Comparison of ENCODE assay signal across 16 mouse cellular contexts in genomic region chr9:115941171-115941570, GRCm38 (mm10). TPM values are rescaled to one million over a fixed set of nuclear protein-coding genes. Genes with fewer than 3 reads are reported as not detected.
"Had no signal": no experiment of that assay in that cellular context is flagged by ENCODE, and none has a peak within 500 bp of the region (broad histone marks: within the 10 kb centered on the region; RNA-seq: fewer than 3 reads in every experiment).

No protein-coding gene starts in this region.

- H3K36me3 ChIP-seq: kidney, embryonic 15.5 days; limb, embryonic 10.5 days; limb, embryonic 13.5 days; liver, embryonic 13.5 days; midbrain, embryonic 10.5 days; midbrain, embryonic 13.5 days had no signal

- H3K4me3 ChIP-seq: kidney, embryonic 15.5 days; limb, embryonic 10.5 days; limb, embryonic 13.5 days; liver, embryonic 13.5 days; megakaryocyte, embryonic 14.5 days; midbrain, embryonic 10.5 days; midbrain, embryonic 13.5 days had no signal

- DNase-seq: kidney, postnatal 10 days; kidney, postnatal 36 days; layer of hippocampus, postnatal 36 days; liver, embryonic 13.5 days; lung, adult 2 months; thymus, adult 18-20 months; thymus, postnatal 36 days had no signal

- H3K9me3 ChIP-seq: kidney, embryonic 15.5 days; limb, embryonic 10.5 days; limb, embryonic 13.5 days; liver, embryonic 13.5 days; midbrain, embryonic 10.5 days; midbrain, embryonic 13.5 days had no signal

- H3K27ac ChIP-seq: kidney, embryonic 15.5 days; limb, embryonic 10.5 days; limb, embryonic 13.5 days; liver, embryonic 13.5 days; midbrain, embryonic 10.5 days; midbrain, embryonic 13.5 days had no signal

- H3K4me1 ChIP-seq: liver, embryonic 13.5 days had no signal

- H3K27me3 ChIP-seq: limb, embryonic 13.5 days; liver, embryonic 13.5 days; megakaryocyte, embryonic 14.5 days had no signal

RNA-seq across cellular contexts. Expression of gene Gadl1, which starts 31.9 kb away (rescaled TPM):
- total RNA-seq: liver, adult 2 months had no signal
- polyA plus RNA-seq: liver, adult 2 months; small intestine, adult 2 months; spleen, adult 2 months had no signal
